Mouse (Mus musculus): ENCODE data around the gene Unc5a. TPM values are rescaled to one million over a fixed set of nuclear protein-coding genes. Genes with fewer than 3 reads are reported as not detected.

Gene Unc5a
- total RNA-seq (2021): 100 to 1,000 TPM; 146 to 148 TPM
- long read RNA-seq, experiment 1, transcript Unc5a-201 (16 exons, 3,995 nt): minor isoform, 16 of 236 reads
- long read RNA-seq, experiment 1, transcript Unc5a-202 (15 exons, 3,827 nt): major isoform, 112 of 236 reads
- long read RNA-seq, experiment 1, partial matches to known transcripts: 79 of 236 reads
- long read RNA-seq, experiment 1, other reads (novel, unspliced or antisense): 29 of 236 reads
- long read RNA-seq, experiment 2, transcript Unc5a-202 (15 exons, 3,827 nt): major isoform, 133 of 305 reads
- long read RNA-seq, experiment 2, transcript Unc5a-201 (16 exons, 3,995 nt): minor isoform, 17 of 305 reads
- long read RNA-seq, experiment 2, partial matches to known transcripts: 104 of 305 reads
- long read RNA-seq, experiment 2, other reads (novel, unspliced or antisense): 51 of 305 reads

DNA sequence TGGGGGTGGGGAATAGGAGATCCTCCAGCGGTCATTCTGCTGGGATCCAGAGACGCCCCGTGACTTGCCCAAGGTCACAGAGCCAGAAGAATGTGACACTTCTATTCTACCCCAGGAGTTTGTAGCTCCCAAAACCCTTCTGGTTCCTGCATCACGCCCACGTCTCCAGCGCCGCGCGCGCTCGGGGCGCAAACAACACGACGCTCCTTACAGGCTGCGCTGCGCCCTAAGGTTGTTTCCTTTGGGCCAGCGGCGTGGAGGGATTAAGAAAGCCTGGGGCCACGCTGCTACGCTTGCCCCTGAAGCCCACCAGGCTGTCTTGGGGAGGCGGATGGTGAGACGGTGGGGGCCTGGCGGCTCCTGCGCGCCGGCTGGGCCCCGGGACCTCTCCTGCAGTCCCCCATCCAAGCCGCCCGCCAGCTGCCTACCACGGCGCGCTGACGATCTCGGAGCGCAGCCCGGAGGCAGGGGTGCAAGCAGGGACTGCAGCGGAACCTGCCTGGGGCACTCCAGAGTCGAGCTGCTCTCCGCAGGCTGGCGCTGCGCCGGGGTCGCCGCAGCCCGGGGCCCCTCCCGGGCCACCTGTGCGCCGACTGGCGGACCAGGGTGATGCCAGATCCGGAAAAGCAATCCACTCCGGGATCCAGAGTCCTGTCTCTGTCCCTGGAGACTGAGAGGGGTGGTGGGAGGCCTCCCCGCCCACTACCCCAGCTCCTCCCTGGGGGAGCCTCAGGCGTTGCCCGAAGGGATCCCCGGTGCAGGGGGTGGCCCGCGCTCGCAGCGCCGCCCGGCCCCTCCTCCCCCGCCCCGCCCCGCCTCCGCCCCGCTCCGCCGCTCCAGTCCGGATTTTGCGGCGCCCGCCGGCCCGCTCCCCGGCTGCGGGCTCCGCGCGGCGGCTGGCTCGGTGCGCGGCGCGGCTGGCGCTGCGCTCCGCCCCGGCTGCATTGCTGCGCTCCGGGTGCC lies at the start of gene Unc5a:
Unc5a (plus strand) TSS at position 881 of the 963 bp plus-strand sequence.
- DNase-seq (ENCODE audit: low spot score in 2 of 2): peak; percentile 81 to 87
- TF ChIP-seq CTCF (conservative IDR thresholded peaks at IDR 0.05): peak; percentile 21; the same call in 1 of the 2 replicates

DNA sequence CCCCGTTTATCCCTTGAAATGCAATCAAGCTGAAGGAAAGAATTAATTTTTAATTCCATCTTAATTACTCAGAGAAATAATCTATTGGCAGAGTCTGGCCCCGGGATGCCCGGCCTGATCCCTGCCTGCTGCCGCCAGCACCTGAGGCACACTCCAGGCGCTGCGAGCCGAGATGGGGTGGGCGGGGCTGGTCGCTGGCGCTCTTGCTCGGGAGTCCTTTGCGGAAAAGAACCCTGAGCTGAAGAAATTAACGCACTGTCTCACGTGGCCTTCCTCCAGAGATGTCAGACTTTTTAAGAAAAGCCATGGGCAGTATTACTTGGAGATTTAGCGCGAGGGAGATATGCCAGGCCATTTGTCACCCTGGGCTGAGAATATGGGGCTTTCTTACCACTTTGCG lies 37.2 kb upstream of the Unc5a start:
- H3K4me3 ChIP-seq: no peak overlapping the region
- peak overlapping the region; percentile 78 for H3K27ac ChIP-seq
- DNase-seq (ENCODE audit: low spot score in 2 of 2): no peak
- no peak for TF ChIP-seq CTCF (conservative IDR thresholded peaks at IDR 0.05)

More for the DNA sequence above, at the start of gene Unc5a:
- Histone ChIP-seq H3K4me3 (peak within 1 kb of the TSS; percentile 85), H3K27ac (peak within 1 kb of the TSS; percentile 98)

DNA sequence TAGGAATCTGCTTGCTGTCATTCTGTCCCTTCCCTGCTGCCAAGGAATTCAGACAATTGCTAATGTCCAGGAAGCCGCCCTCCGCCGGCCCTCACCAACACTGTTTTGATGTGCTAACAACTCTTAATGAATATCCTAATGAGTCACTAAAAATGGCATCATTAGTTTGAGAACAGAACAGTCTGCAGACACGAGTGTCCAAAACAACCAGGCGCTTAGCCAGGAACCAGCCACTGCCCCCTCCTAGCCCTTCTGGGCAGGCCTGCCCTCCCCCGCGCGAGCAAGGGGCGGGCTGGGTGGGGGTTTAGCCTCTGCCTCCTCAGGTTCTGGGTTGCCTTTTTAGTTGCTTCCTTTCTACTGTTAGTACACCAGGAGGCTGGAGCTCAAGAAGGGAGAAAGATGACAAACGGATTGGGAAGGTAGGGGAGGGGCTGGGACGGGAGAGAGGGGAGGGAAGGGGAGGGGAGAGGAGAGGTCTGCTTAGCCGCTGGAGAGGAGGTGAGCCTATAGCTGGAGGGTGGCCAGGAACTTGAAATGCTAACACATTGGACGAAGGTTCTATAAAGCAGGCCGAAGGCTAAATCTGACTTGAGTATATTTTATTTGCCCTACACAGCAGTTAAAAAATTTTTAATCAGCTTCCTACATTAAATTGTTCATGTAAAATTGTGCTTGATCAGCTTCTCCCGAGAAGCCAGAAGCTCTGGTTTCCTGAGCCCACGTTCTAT lies 36.2 kb upstream of the Unc5a start:
- no peak for TF ChIP-seq CTCF (conservative IDR thresholded peaks at IDR 0.05)
- peak in 1 of 2 experiments; percentile 39 for DNase-seq (ENCODE audit: low spot score in 2 of 2)
- peak overlapping the region; percentile 78 for H3K27ac ChIP-seq
- no peak overlapping the region for H3K4me3 ChIP-seq

DNA sequence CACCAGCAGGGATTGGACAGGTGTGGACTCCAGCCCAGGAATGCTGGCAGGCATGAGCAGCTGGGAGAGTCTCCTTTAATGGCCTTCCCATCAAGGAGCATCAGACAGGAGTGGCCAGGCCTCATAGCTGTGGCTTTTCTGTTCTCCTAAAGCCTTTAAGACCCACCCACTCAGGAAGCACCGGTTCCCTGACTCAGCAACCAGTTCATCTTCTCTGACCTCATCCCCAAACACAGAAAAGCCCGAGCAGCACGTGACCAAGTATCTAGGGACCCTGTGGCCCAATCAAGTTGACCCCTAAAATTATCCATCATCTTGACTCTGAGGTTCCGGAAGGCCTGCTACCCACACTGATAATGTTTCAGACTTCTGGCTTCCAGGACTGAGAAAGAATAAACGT lies 32.6 kb upstream of the Unc5a start:
- no peak for DNase-seq (ENCODE audit: low spot score in 2 of 2)
- Histone ChIP-seq H3K4me3 (no peak overlapping the region), H3K27ac (no peak overlapping the region)
- TF ChIP-seq CTCF (conservative IDR thresholded peaks at IDR 0.05): no peak

DNA sequence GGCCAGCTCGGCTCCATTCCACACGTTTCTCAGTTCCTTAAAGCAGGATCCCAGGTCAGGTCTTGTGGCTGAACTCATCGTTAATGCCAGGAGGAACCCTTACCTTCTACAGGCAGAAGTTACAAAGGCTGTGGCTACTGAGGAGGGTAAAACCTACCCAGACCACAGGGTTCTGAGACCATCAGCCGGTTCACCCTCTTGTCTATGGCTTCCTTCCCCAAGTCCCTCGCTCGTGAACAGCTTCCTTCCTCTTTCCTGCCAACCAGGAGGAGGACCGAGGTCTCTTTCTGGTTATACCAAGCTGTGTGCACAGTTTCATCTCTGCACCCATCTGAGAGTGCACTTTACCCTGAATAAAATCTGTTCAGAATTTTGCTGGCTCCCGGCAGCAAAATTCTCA lies 30.3 kb upstream of the Unc5a start:
- no peak overlapping the region for H3K27ac ChIP-seq
- no peak for DNase-seq (ENCODE audit: low spot score in 2 of 2)
- no peak overlapping the region for H3K4me3 ChIP-seq
- no peak for TF ChIP-seq CTCF (conservative IDR thresholded peaks at IDR 0.05)

DNA sequence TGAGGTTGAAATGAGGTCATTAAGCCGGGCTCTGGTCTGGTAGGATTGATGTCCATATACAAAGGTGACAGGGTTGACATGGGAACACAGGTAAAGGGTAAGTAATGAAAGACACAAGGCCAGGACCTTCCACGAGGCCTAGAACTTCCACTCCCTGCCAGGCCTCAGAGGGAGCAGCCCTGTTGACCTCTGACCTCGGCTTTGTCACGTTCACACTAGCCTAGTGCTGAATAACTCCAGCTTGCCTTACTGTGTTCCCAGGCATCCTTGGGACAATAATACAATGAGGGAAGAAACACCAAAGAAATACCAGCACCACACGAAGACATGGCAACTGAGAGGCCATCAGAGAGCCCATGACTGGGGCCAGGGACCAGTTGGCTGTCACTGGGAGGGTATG lies 29.5 kb upstream of the Unc5a start:
- DNase-seq (ENCODE audit: low spot score in 2 of 2): no peak
- no peak overlapping the region for H3K27ac ChIP-seq
- TF ChIP-seq CTCF (conservative IDR thresholded peaks at IDR 0.05): no peak

DNA sequence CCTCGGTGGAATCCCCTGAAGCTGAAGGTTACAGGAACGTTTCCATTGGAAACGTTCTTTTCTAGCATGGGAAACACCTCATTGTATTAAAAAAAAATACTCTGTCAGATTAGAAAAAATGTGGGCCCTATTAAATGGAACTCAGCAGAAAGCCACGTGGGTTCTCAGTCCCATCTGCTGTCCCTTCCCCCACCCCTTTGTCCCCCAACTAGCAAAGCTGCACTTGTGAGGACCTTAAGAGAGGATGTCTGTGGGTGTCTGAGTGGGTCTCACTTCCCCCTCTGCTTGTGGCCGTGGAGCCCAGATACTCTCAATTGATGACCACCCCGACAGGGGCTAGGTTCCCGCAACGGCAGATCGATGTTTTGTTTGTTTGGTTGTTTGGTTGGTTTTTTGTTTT lies 27.5 kb upstream of the Unc5a start:
- Histone ChIP-seq H3K4me3 (no peak overlapping the region), H3K27ac (peak overlapping the region; percentile 74)
- DNase-seq (ENCODE audit: low spot score in 2 of 2): no peak
- TF ChIP-seq CTCF (conservative IDR thresholded peaks at IDR 0.05): no peak

More for the DNA sequence above, 29.5 kb upstream of the Unc5a start:
- no peak overlapping the region for H3K4me3 ChIP-seq

DNA sequence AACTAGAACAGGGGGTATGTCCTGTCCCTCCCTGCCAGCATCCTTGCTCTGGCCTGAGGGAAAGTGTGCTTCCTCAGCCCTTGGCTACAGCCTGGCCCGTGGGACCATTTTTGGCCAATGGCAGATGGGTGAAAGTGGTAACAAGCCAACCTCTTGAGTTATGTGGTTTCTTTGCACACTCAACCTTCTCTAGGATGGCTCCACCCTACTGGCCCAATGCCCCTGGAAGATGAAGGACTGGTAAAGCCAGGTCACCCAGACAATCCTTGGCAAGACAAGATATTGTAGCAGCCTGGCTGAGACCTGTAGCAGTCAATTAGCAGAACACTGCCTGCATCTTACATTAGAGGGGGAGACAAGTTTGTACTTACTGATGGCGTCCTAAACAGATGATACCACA lies 25.5 kb upstream of the Unc5a start:
- Histone ChIP-seq H3K4me3 (no peak overlapping the region), H3K27ac (no peak overlapping the region)
- no peak for TF ChIP-seq CTCF (conservative IDR thresholded peaks at IDR 0.05)
- no peak for DNase-seq (ENCODE audit: low spot score in 2 of 2)

DNA sequence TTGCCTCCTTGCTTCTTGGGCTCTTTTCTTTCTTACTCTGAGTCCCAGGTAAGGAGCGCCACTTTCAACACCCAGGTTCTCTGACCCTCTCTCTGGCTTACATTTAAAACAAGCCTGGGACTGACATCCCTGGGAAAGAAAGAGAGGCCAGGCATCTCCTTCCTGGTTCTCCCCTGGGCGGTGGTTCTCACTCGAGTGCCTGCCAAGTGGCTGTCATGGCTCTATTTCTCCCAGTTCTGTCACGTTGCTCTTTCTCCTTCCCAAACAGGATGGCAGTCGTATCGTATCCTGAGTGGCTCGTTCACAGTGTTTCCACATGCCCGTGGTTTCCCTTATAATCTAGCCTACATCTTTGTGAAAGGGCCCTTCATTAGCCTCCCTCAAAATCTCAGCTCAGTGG lies 23.7 kb upstream of the Unc5a start:
- H3K27ac ChIP-seq: peak overlapping the region; percentile 82
- no peak overlapping the region for H3K4me3 ChIP-seq
- DNase-seq (ENCODE audit: low spot score in 2 of 2): no peak
- TF ChIP-seq CTCF (conservative IDR thresholded peaks at IDR 0.05): no peak

DNA sequence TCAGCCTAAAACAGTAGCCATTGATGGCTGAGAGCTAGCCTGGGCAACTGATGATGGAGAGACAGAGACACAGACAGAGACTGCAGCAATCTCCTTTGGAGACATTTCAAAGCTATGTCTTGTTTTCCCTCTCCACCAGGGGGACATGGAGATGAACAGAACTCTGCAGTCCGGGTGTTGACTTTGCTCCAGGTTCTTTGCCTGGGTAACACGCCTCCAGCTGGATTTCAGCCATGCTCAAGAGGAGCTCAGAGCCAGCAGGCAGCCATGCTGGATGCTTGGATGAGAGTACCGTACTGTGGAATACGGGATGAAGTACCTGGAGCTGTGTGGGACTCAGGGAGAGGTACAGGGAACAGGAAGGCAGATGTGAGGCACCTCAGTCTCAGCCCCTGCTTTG lies 22.6 kb upstream of the Unc5a start:
- peak; percentile 77 for TF ChIP-seq CTCF (conservative IDR thresholded peaks at IDR 0.05)
- Histone ChIP-seq H3K4me3 (no peak overlapping the region), H3K27ac (peak overlapping the region; percentile 82)
- peak; percentile 61 to 69 for DNase-seq (ENCODE audit: low spot score in 2 of 2)

DNA sequence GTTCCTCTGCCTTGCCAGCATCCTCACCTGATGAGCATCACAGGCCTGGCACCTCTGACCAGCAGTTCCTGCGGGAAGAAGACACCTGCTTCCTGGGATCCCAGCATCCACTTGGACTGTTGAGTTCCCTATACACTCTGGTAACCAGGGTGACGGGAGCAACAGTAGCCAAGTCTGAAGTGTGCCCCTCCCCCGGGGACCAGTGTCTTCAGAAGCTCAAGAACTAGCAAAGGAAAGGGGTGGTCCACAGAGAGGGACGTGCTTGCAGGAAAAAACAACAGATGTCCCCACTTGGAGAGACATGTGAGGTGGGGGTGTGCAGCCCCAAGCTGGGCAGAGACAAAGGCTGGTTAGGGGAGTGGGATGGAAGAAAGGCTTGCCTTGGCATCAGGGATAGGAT lies 19.1 kb upstream of the Unc5a start:
- no peak for TF ChIP-seq CTCF (conservative IDR thresholded peaks at IDR 0.05)
- Histone ChIP-seq H3K27ac (peak overlapping the region; percentile 68), H3K4me3 (no peak overlapping the region)
- DNase-seq (ENCODE audit: low spot score in 2 of 2): no peak

DNA sequence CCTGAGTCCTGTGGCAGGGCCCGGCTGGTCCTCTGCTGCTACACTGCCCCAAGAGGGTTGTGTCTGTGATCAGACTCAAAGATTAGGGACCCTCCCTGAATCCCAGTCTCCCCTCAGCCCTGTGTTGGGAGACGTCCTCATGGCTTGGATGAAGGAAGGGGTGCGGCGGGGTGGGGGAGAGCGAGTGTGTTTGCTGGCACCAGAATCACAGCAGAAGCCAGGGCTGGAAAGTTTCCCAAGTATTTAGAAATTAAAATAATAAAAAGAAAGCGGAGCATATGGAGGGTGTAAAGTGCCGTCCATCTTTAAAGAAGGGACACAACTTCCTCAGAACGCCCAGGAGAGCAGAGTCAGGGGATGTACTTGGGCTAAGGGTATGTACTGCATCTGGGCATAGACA lies 14.3 kb upstream of the Unc5a start:
- no peak for TF ChIP-seq CTCF (conservative IDR thresholded peaks at IDR 0.05)
- DNase-seq (ENCODE audit: low spot score in 2 of 2): no peak
- Histone ChIP-seq H3K27ac (peak overlapping the region; percentile 85), H3K4me3 (no peak overlapping the region)
